Mouse (Mus musculus) cerebellum, adult 11 months (tissue): ENCODE measurements around the gene Sesn1.

Source experiments
- DNase-seq: peaks from one replicate; pipeline ENCODE4 v3.0.0; 2022

Gene Sesn1

GRCm38 (mm10) chr10:41871564-41871963, 61.8 kb downstream of the Sesn1 start:
- no peak for DNase-seq

- DNase-seq, result no peak
These were observed 65.9 kb downstream of the Sesn1 start for GRCm38 (mm10) chr10:41875624-41876023.

- DNase-seq, result no peak
These were observed 68.6 kb downstream of the Sesn1 start for GRCm38 (mm10) chr10:41878344-41878743.

- no peak for DNase-seq
These were observed 69.9 kb downstream of the Sesn1 start for GRCm38 (mm10) chr10:41879675-41880074.

- no peak for DNase-seq
These were observed 70.5 kb downstream of the Sesn1 start for GRCm38 (mm10) chr10:41880206-41880605.

- DNase-seq, result no peak
These were observed 71.0 kb downstream of the Sesn1 start for GRCm38 (mm10) chr10:41880777-41881176.

- no peak for DNase-seq
These were observed 71.7 kb downstream of the Sesn1 start for GRCm38 (mm10) chr10:41881438-41881837.

- no peak for DNase-seq
These were observed 74.2 kb downstream of the Sesn1 start for GRCm38 (mm10) chr10:41883741-41884575.

- DNase-seq, result peak; percentile 96
These were observed 77.5 kb downstream of the Sesn1 start for GRCm38 (mm10) chr10:41887080-41887821.

GRCm38 (mm10) chr10:41888365-41888941, 78.7 kb downstream of the Sesn1 start:
- DNase-seq, result no peak

GRCm38 (mm10) chr10:41889566-41889965, 79.8 kb downstream of the Sesn1 start:
- DNase-seq, result no peak

- DNase-seq, result no peak
These were observed 80.8 kb downstream of the Sesn1 start for GRCm38 (mm10) chr10:41890537-41890936.

GRCm38 (mm10) chr10:41891312-41891711, 81.6 kb downstream of the Sesn1 start:
- no peak for DNase-seq

- no peak for DNase-seq
These were observed 84.0 kb downstream of the Sesn1 start for GRCm38 (mm10) chr10:41893433-41894411.

GRCm38 (mm10) chr10:41896425-41896824, 86.7 kb downstream of the Sesn1 start:
- DNase-seq, result no peak

- DNase-seq, result no peak
These were observed 87.1 kb downstream of the Sesn1 start for GRCm38 (mm10) chr10:41896865-41897264.

GRCm38 (mm10) chr10:41901456-41901855, 91.7 kb downstream of the Sesn1 start:
- no peak for DNase-seq

GRCm38 (mm10) chr10:41901864-41902263, 92.1 kb downstream of the Sesn1 start:
- DNase-seq, result peak; percentile 66

- no peak for DNase-seq
These were observed 97.7 kb downstream of the Sesn1 start for GRCm38 (mm10) chr10:41907473-41907872.

GRCm38 (mm10) chr10:41907950-41908349, 98.2 kb downstream of the Sesn1 start:
- no peak for DNase-seq

- DNase-seq, result no peak
These were observed 99.2 kb downstream of the Sesn1 start for GRCm38 (mm10) chr10:41908899-41909298.

- no peak for DNase-seq
These were observed 102.7 kb downstream of the Sesn1 start for GRCm38 (mm10) chr10:41912290-41912994.
